Mouse (Mus musculus): ENCODE data around the gene Tanc2. TPM values are rescaled to one million over a fixed set of nuclear protein-coding genes. Genes with fewer than 3 reads are reported as not detected.

The Tanc2 gene
- total RNA-seq (2012; rRNA removed), result 0.03 and 0.04 TPM in 2 replicates
- polyA plus RNA-seq (2012; ENCODE audit: insufficient read depth in 1 of 2, insufficient read length in 2 of 2, low read depth in 1 of 2, low replicate concordance in 2 of 2, missing spikeins in 1 of 2), result under 1 TPM in 1 of 2 experiments, not detected in 1; 0.18 TPM

DNA sequence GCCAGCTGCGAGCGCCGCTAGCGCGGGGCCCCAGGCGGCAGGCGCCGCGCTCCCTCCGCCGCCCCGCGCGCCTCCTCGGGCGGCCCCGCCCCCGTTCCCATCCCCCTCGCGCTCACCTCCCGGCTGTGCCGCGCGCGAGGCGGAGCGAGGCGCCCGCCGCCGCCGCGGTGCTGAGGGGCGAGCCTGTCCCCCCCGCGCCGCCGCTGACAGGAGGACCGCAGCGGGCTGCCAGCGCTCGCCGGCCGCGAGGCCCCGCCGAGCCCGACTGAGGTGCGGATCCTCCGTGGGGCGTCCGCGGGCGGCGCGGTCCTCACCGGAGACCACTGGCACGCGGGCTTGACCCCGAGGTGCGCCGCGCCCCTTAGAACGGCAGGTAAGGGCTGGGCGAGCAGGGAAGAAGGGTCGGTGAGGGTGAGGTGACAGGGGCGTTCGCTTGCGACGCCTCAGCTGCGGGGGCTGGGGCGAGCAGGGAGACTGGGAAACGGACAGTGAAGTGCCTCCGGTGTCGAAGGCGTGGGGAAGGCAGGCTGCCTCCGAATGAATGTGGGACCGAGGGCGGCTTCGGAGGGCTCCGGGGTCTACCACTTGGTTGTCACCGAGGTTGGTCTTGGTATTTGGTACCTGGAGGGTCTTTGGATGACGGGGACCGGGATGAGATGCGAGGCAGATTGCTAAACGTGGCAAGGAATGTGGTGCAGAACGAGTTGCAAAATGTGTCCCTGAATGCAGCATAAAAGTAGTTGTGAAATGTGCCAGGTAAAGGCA lies at the start of gene Tanc2:
Tanc2 (plus strand) TSS at position 110 of the 765 bp plus-strand sequence.
- no peaks in the 10 kb centered on the region for H3K4me1 ChIP-seq (ENCODE audit: control insufficient read depth in 1 of 2, insufficient read depth in 2 of 2, low read length in 2 of 2)
- no peaks in the 10 kb centered on the region for H3K79me2 ChIP-seq (ENCODE audit: control insufficient read depth, insufficient read depth, low read length, poor library complexity)
- no peaks in the 10 kb centered on the region for H3K36me3 ChIP-seq (ENCODE audit: control insufficient read depth in 1 of 2, insufficient read depth in 2 of 2, low read length in 2 of 2)
- H3K27me3 ChIP-seq (ENCODE audit: control insufficient read depth in 1 of 2, insufficient read depth in 2 of 2, low read length in 2 of 2), result peaks cover 2 to 16% of the 10 kb centered on the region in 2 experiments; a peak in 3 of 4 replicates
- no peak for DNase-seq (ENCODE audit: low read depth, low spot score)
- no peak within 1 kb of the TSS for H3K4me3 ChIP-seq (ENCODE audit: control insufficient read depth in 1 of 2, insufficient read depth in 1 of 2, low read depth in 2 of 2, low read length in 2 of 2)
- H3K9me3 ChIP-seq (replicated peaks; ENCODE audit: insufficient read depth, low read length), result no peaks in the 10 kb centered on the region
- no peak within 1 kb of the TSS for H3K9ac ChIP-seq (ENCODE audit: control insufficient read depth, low read depth, low read length, poor library complexity, severe bottlenecking)
- TF ChIP-seq TCF12 (IDR thresholded peaks at IDR 0.05; ENCODE audit: low read depth, low read length) (no peak), BHLHE40 (IDR thresholded peaks at IDR 0.05; ENCODE audit: borderline replicate concordance, low read depth, low read length) (no peak), ELF1 (IDR thresholded peaks at IDR 0.05; ENCODE audit: low read depth, low read length) (no peak), USF2 (IDR thresholded peaks at IDR 0.05; ENCODE audit: borderline replicate concordance in 1 of 2, insufficient read depth in 1 of 2, low read depth in 1 of 2, low read length in 2 of 2) (no peak), CHD1 (IDR thresholded peaks at IDR 0.05; ENCODE audit: low read depth, low read length) (no peak), ZNF384 (IDR thresholded peaks at IDR 0.05; ENCODE audit: low read depth, low read length) (no peak), GABPA (IDR thresholded peaks at IDR 0.05; ENCODE audit: low read depth, low read length) (no peak), MXI1 (IDR thresholded peaks at IDR 0.05; ENCODE audit: low read depth, low read length) (no peak), MYC (IDR thresholded peaks at IDR 0.05; ENCODE audit: low read depth, low read length) (no peak)
- no peak within 1 kb of the TSS for H3K27ac ChIP-seq (ENCODE audit: control insufficient read depth, low read depth, low read length)

GRCm38 (mm10) chr11:105540781-105541180 lies 49.0 kb upstream of the Tanc2 start:
- no peak for DNase-seq (ENCODE audit: low read depth, low spot score)
- H3K9ac ChIP-seq (ENCODE audit: control insufficient read depth, low read depth, low read length, poor library complexity, severe bottlenecking), result no peak overlapping the region
- no peaks in the 10 kb centered on the region for H3K4me1 ChIP-seq (ENCODE audit: control insufficient read depth in 1 of 2, insufficient read depth in 2 of 2, low read length in 2 of 2)
- no peak overlapping the region for H3K4me3 ChIP-seq (ENCODE audit: control insufficient read depth in 1 of 2, insufficient read depth in 1 of 2, low read depth in 2 of 2, low read length in 2 of 2)
- H3K27ac ChIP-seq (ENCODE audit: control insufficient read depth, low read depth, low read length), result no peak overlapping the region
- no peaks in the 10 kb centered on the region for H3K9me3 ChIP-seq (replicated peaks; ENCODE audit: insufficient read depth, low read length)
- TF ChIP-seq SIN3A (IDR thresholded peaks at IDR 0.05; ENCODE audit: low read length) (no peak), TCF12 (IDR thresholded peaks at IDR 0.05; ENCODE audit: low read depth, low read length) (no peak), BHLHE40 (IDR thresholded peaks at IDR 0.05; ENCODE audit: borderline replicate concordance, low read depth, low read length) (no peak), NRF1 (IDR thresholded peaks at IDR 0.05; ENCODE audit: insufficient read depth, low read depth, low read length, poor library complexity, severe bottlenecking) (no peak), ELF1 (IDR thresholded peaks at IDR 0.05; ENCODE audit: low read depth, low read length) (no peak), UBTF (IDR thresholded peaks at IDR 0.05; ENCODE audit: borderline replicate concordance, insufficient read depth, low read depth, low read length) (no peak), MEF2A (IDR thresholded peaks at IDR 0.05; ENCODE audit: extremely low read depth, insufficient replicate concordance, low read depth, low read length, poor library complexity, severe bottlenecking) (no peak), EP300 (IDR thresholded peaks at IDR 0.05; ENCODE audit: low read depth in 1 of 2, low read length in 2 of 2) (no peak), CHD2 (IDR thresholded peaks at IDR 0.05; ENCODE audit: low read length) (no peak), RAD21 (IDR thresholded peaks at IDR 0.05; ENCODE audit: low read depth, low read length) (no peak), ZMIZ1 (IDR thresholded peaks at IDR 0.05; ENCODE audit: low read depth, low read length) (no peak)
- H3K79me2 ChIP-seq (ENCODE audit: control insufficient read depth, insufficient read depth, low read length, poor library complexity), result no peaks in the 10 kb centered on the region
- H3K27me3 ChIP-seq (ENCODE audit: control insufficient read depth in 1 of 2, insufficient read depth in 2 of 2, low read length in 2 of 2), result peaks cover 8 to 13% of the 10 kb centered on the region in 2 experiments
- H3K36me3 ChIP-seq (ENCODE audit: control insufficient read depth in 1 of 2, insufficient read depth in 2 of 2, low read length in 2 of 2), result no peaks in the 10 kb centered on the region

All from MEL (cell line).